Mouse (Mus musculus): ENCODE measurements around the gene Prr14.

Prr14 gene

GRCm38 (mm10) chr7:127511241-127511640, 51.8 kb downstream of the Prr14 start:
- in situ Hi-C loops (cut with MboI; ENCODE audit: low sequenced_read_pairs) = no loop called here

DNA sequence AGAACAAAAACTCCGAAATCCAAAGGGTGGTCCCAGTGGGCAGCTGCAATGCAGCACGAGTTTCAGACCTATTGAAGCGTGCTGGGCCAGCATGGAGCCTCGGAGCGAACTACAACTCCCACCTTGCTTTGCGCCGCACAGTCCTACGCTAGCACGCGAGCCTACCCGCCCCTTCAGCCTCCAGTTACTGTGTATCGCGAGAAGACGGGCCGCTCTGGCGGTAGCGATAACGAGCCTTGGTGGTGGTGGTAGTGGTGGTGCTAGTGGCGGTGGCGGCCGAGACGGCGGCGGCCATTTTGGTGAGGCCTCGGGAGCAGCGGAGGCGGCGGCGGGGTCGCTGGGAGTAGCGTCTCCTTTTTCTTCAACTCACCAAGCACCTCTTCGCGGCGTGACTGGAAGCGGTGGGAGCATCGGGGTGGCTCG, 52.4 kb downstream of the Prr14 start, which contains the start of gene Srcap:
TSS of gene Srcap (plus strand) at position 176 of the 423 bp plus-strand sequence.
- in situ Hi-C loops (cut with MboI; ENCODE audit: low sequenced_read_pairs) = no loop called here

DNA sequence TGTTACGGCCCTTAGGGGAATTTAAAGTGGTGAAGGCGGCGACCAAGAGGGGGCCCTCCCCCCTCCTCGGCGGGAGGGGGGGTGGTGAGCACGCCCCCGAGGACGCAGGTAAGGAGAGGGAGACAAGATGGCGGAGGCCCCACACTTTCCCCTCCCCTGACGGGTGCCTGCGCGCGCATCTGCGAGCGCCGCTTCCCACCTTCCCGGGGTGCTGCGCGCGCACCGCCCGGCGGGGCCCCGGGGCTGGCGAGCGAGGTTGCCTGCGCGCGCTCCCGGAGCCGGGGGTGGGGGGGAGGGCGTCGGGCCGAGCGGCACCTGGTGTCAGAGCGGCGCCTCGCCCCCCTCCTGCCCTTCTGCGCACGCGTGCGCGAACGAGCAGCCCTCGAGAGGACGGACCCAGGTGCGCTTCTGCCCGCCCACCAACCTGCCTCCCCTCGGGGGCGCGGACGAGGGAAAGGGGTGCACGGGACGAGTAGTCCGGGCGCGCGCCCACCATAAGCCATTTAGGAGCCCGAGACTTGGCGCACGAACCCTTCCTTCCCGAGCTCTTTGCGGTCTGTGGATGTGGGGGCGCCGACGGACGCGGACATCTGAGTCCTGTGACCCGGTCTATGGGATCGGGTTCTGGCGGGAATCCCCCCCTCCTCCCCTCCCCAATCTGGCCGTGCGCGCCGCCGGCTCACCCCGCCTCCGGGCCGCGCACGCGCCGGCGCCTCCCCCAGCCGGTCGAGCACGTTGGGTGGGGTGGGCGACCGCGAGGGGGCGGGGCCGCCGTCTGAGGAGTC, 53.0 kb downstream of the Prr14 start:
- in situ Hi-C loops (cut with MboI; ENCODE audit: low sequenced_read_pairs) = no loop called here

DNA sequence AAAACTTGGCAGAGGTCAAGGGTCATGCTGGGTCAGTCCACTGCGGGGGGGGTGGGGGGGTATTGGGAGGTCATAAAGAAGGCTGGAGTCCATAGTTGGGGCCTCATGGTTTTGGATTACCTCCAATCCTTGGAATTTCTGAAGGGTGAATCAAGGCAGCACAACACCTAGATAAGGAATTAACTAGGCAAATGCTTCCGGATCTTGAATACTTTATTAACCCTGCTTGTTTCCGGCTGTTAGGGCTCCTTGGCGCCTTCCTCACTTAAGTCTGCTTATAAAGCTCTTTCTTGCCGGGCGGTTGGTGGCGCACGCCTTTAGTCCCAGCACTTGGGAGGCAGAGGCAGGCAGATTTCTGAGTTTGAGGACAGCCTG, 53.6 kb downstream of the Prr14 start:
- in situ Hi-C loops (cut with MboI; ENCODE audit: low sequenced_read_pairs) = no loop called here

DNA sequence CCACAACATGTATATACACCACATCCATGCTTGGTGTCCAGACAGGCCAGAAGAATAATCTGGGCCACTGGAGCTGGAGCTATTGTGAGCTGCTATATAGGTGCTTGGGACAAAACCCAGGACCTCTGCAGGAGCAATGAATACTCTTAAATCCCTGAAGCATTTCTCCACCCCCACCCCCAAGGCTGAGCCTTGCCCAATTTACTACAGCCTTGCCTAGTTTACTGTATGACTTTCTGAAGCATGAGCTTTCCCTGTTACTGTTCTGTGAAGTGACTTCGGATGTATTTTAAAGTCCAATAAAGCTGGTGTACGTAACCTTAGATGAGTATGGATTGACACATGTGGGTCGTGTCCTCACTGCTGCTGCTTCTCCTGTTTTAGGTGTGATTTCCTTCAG, 54.4 kb downstream of the Prr14 start:
- in situ Hi-C loops (cut with MboI; ENCODE audit: low sequenced_read_pairs) = no loop called here

DNA sequence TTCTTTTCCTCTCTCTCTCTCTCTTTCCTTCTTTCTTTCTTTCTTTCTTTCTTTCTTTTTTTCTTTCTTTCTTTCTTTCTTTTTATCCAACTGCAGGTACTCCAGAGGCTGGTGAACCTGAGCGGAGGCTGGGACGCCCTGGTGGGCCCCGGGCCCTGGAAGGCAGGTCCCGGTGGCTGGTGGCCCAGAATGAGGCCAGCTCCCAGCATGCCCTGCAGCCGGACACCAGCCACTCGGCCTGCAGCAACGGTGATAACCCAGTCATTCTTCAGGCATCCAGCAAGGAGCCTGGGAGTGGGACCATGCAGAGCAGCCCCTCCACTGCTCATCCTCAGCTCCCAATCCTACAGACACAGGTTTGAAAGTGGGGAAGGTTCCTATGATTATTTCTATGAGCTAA, 56.4 kb downstream of the Prr14 start:
- in situ Hi-C loops (cut with MboI; ENCODE audit: low sequenced_read_pairs) = no loop called here

DNA sequence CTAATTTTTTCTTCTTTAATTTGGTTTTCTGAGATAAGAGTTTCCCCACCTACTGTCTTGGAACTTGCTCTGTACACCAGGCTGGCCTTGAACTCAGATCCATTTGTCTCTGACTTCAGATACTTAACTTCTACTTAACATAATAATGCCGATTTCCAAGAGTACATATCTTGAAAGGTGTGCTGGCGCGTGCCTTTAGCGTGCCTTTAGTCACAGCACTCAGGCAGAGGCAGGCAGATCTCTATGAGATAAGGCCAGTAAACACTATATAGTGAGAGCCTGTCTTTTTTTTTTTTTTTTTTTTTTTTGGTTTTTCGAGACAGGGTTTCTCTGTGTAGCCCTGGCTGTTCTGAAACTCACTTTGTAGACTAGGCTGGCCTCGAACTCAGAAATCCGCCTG, 56.9 kb downstream of the Prr14 start:
- in situ Hi-C loops (cut with MboI; ENCODE audit: low sequenced_read_pairs) = no loop called here

GRCm38 (mm10) chr7:127519284-127519683, 59.9 kb downstream of the Prr14 start, which contains the start of gene Gm42715:
Gene Gm42715 (plus strand): TSS chr7:127519584.
- in situ Hi-C loops (cut with MboI; ENCODE audit: low sequenced_read_pairs) = no loop called here
